Mouse (Mus musculus) ES-Bruce4 (cell line): ENCODE results near the gene Pla2g4f.

Source experiments
- CTCF ChIP-seq: IDR thresholded peaks from one replicate; pipeline ENCODE4 v1.8.1; 2011; ENCODE audit warnings: low read depth, low read length
- POLR2A ChIP-seq: IDR thresholded peaks from one replicate; pipeline ENCODE4 v1.8.1; 2011; ENCODE audit warnings: low read length; ENCODE audit not compliant: insufficient read depth

- no peak for TF ChIP-seq CTCF
- TF ChIP-seq POLR2A, result no peak
Observed at GRCm38 (mm10) chr2:120284705-120285104, 29.3 kb downstream of the Pla2g4f start.
